Mouse (Mus musculus) limb, embryonic 14.5 days (tissue): ENCODE data around the gene Ano3. TPM values are rescaled to one million over a fixed set of nuclear protein-coding genes. Genes with fewer than 3 reads are reported as not detected.

Experiments
- ATAC-seq: fragments of 200-750 bp; cut with Nextera tagmentation; 2 replicates; pipeline ENCODE4 v1.8.0; 2017; ENCODE audit warnings: low read depth, moderate number of reproducible peaks, moderate TSS enrichment; ENCODE audit not compliant: low FRiP score
- DNase-seq: peaks from one replicate; pipeline ENCODE4 v3.0.0-alpha.2; 2015; ENCODE audit warnings: low spot score
- H3K27ac ChIP-seq: fragments of 300-500 bp; sonication (generic); replicated peaks from 2 replicates; pipeline ENCODE4 v1.5.1; 2014; ENCODE audit warnings: low read depth, mild to moderate bottlenecking, low read length, moderate library complexity, mixed read lengths
- H3K27me3 ChIP-seq: fragments of 300-500 bp; sonication (generic); 2 replicates; pipeline ENCODE4 v1.6.1; 2014; ENCODE audit warnings: low read length, mixed read lengths; ENCODE audit not compliant: control insufficient read depth, insufficient read depth
- H3K36me3 ChIP-seq: fragments of 300-500 bp; sonication (generic); 2 replicates; pipeline ENCODE4 v1.6.1; 2014; ENCODE audit warnings: mild to moderate bottlenecking, low read length, moderate library complexity, mixed read lengths; ENCODE audit not compliant: control insufficient read depth, insufficient read depth
- H3K4me1 ChIP-seq: fragments of 300-500 bp; sonication (generic); 2 replicates; pipeline ENCODE4 v1.6.1; 2014; ENCODE audit warnings: antibody characterized with exemption, low read length, mixed read lengths; ENCODE audit not compliant: control insufficient read depth, insufficient read depth
- H3K4me2 ChIP-seq: fragments of 300-500 bp; sonication (generic); replicated peaks from 2 replicates; pipeline ENCODE4 v1.6.1; 2014; ENCODE audit warnings: low read depth, mild to moderate bottlenecking, low read length, moderate library complexity; ENCODE audit not compliant: severe bottlenecking
- H3K4me3 ChIP-seq: fragments of 300-500 bp; sonication (generic); replicated peaks from 2 replicates; pipeline ENCODE4 v1.5.1; 2014; ENCODE audit warnings: low read length
- H3K9ac ChIP-seq: fragments of 300-500 bp; sonication (generic); 2 replicates; pipeline ENCODE4 v1.6.1; 2014; ENCODE audit warnings: mild to moderate bottlenecking, low read depth, low read length, moderate library complexity; ENCODE audit not compliant: severe bottlenecking
- H3K9me3 ChIP-seq: fragments of 300-500 bp; sonication (generic); 2 replicates; pipeline ENCODE4 v1.6.1; 2016; ENCODE audit warnings: low read length; ENCODE audit not compliant: control insufficient read depth
- POLR2A ChIP-seq: fragments of 200-500 bp; IDR thresholded peaks from 2 replicates; pipeline ENCODE4 v1.8.0; 2012; ENCODE audit warnings: inconsistent platforms, mild to moderate bottlenecking, moderate library complexity, borderline replicate concordance; ENCODE audit not compliant: insufficient read depth, insufficient read length; ENCODE audit errors: extremely low read depth
- WGBS: fragments of 180-500 bp; shearing (Covaris S2); extraction: QIAGEN DNeasy Blood & Tissue Kit; methylation state at CpG from one replicate; pipeline ENCODE4 v1.1.7; 2014; 5-methylcytosine and 5-hydroxymethylcytosine counted together
- polyA plus RNA-seq, 2 experiments: library from polyadenylated mRNA; depleted of rRNA in 1 of 2; stranded (reverse) in 1 of 2; unstranded in 1 of 2; fragments of >200 nt; fragmentation: Nextera tagmentation in 1 of 2; extraction: Ambion mirVana in 1 of 2; gene quantifications; 2 replicates each; pipeline versions ENCODE4 v1.2.1 to v1.2.3; 2012 to 2014

Gene Ano3
- polyA plus RNA-seq, 2 experiments, result 0.21 to 0.24 TPM

- DNase-seq (no peak), ATAC-seq (no peak)
- H3K4me1 ChIP-seq, result no peaks in the 10 kb centered on the region
- H3K9ac ChIP-seq, result no peak overlapping the region
- TF ChIP-seq POLR2A, result no peak
- H3K4me2 ChIP-seq, result no peak overlapping the region
- H3K27me3 ChIP-seq, result no peaks in the 10 kb centered on the region
- no peaks in the 10 kb centered on the region for H3K36me3 ChIP-seq
- WGBS, result 79% methylated on average over 4 of the region's 4 CpGs
- no peak overlapping the region for H3K4me3 ChIP-seq
- no peak overlapping the region for H3K27ac ChIP-seq
- H3K9me3 ChIP-seq, result no peaks in the 10 kb centered on the region
Observed at GRCm38 (mm10) chr2:110737236-110737635, 213.5 kb downstream of the Ano3 start.

- TF ChIP-seq POLR2A, result no peak
- H3K27ac ChIP-seq, result no peak overlapping the region
- no peaks in the 10 kb centered on the region for H3K36me3 ChIP-seq
- no peak overlapping the region for H3K9ac ChIP-seq
- no peaks in the 10 kb centered on the region for H3K9me3 ChIP-seq
- H3K4me2 ChIP-seq, result no peak overlapping the region
- ATAC-seq (no peak), DNase-seq (no peak)
- no peaks in the 10 kb centered on the region for H3K27me3 ChIP-seq
- H3K4me3 ChIP-seq, result no peak overlapping the region
- no peaks in the 10 kb centered on the region for H3K4me1 ChIP-seq
Observed at GRCm38 (mm10) chr2:110726106-110726505, 224.6 kb downstream of the Ano3 start.

- no peak for TF ChIP-seq POLR2A
- WGBS, result 79% methylated on average over 1 of the region's 1 CpGs
- Histone ChIP-seq H3K27ac (no peak overlapping the region), H3K9me3 (no peaks in the 10 kb centered on the region), H3K9ac (no peak overlapping the region), H3K4me3 (no peak overlapping the region), H3K27me3 (no peaks in the 10 kb centered on the region), H3K4me1 (no peaks in the 10 kb centered on the region), H3K4me2 (no peak overlapping the region), H3K36me3 (no peaks in the 10 kb centered on the region)
- DNase-seq (no peak), ATAC-seq (no peak)
Observed at GRCm38 (mm10) chr2:110722208-110722607, 228.5 kb downstream of the Ano3 start.

- no peaks in the 10 kb centered on the region for H3K9me3 ChIP-seq
- ATAC-seq (no peak), DNase-seq (no peak)
- H3K4me1 ChIP-seq, result no peaks in the 10 kb centered on the region
- H3K4me3 ChIP-seq, result no peak within 1 kb of the TSS
- H3K27ac ChIP-seq, result no peak within 1 kb of the TSS
- no peak within 1 kb of the TSS for H3K4me2 ChIP-seq
- H3K36me3 ChIP-seq, result no peaks in the 10 kb centered on the region
- no peak for TF ChIP-seq POLR2A
- no peak within 1 kb of the TSS for H3K9ac ChIP-seq
- WGBS, result 63% methylated on average over 3 of the region's 3 CpGs
- H3K27me3 ChIP-seq, result no peaks in the 10 kb centered on the region
Observed at GRCm38 (mm10) chr2:110721290-110721753, 229.4 kb downstream of the Ano3 start, which contains the start of gene Muc15. Gene Muc15, plus strand, starts transcription at chr2:110721340.

- no peak for ATAC-seq
- no peak for DNase-seq
- no peaks in the 10 kb centered on the region for H3K27me3 ChIP-seq
- H3K9me3 ChIP-seq, result no peaks in the 10 kb centered on the region
- H3K36me3 ChIP-seq, result no peaks in the 10 kb centered on the region
- H3K9ac ChIP-seq, result no peak overlapping the region
- H3K4me2 ChIP-seq, result no peak overlapping the region
- H3K27ac ChIP-seq, result no peak overlapping the region
- H3K4me1 ChIP-seq, result no peaks in the 10 kb centered on the region
- no peak for TF ChIP-seq POLR2A
- no peak overlapping the region for H3K4me3 ChIP-seq
Observed at GRCm38 (mm10) chr2:110719051-110719450, 231.7 kb downstream of the Ano3 start.
